Mouse (Mus musculus) testis, adult 2 months (tissue): ENCODE results near the gene Nkiras2.

ENCODE experiments used
- CTCF ChIP-seq: fragments of 200-500 bp; IDR thresholded peaks from 2 replicates; pipeline ENCODE4 v1.5.1; 2012; ENCODE audit warnings: low read depth, mild to moderate bottlenecking, inconsistent platforms, low read length, moderate library complexity; ENCODE audit not compliant: control insufficient read depth, insufficient read depth, insufficient replicate concordance
- POLR2A ChIP-seq: fragments of 200-500 bp; IDR thresholded peaks from 2 replicates; pipeline ENCODE4 v1.6.1; 2012; ENCODE audit warnings: low read depth, mild to moderate bottlenecking, inconsistent platforms, low read length, moderate library complexity; ENCODE audit not compliant: control insufficient read depth

- TF ChIP-seq POLR2A (peak; percentile 85), CTCF (peak; percentile 7; the same call in 1 of the 2 replicates)
These were observed 486 bp downstream of the Nkiras2 start for GRCm38 (mm10) chr11:100619485-100619975.
